Mouse (Mus musculus) kidney, embryonic 15.5 days (tissue): ENCODE results near the gene Gm49776. TPM values are rescaled to one million over a fixed set of nuclear protein-coding genes. Genes with fewer than 3 reads are reported as not detected.
A peak's percentile ranks its signal among the peaks of the same experiment; 100 is the strongest.
"Not testable (repeated sequence)": the region's sequence is repeated elsewhere in the genome, so short reads cannot be mapped to it uniquely, and the experiment has no call there.

Experiments used
- ATAC-seq: fragments of 200-750 bp; cut with Nextera tagmentation; replicated peaks from 2 replicates; pipeline ENCODE4 v1.8.0; 2017; ENCODE audit warnings: moderate TSS enrichment; ENCODE audit not compliant: low FRiP score
- H3K27ac ChIP-seq: fragments of 300-500 bp; sonication (generic); 2 replicates; pipeline ENCODE4 v1.5.1; 2015; ENCODE audit warnings: mild to moderate bottlenecking, inconsistent platforms
- H3K27me3 ChIP-seq: fragments of 300-500 bp; sonication (generic); 2 replicates; pipeline ENCODE4 v1.6.1; 2015; ENCODE audit warnings: inconsistent platforms
- H3K36me3 ChIP-seq: fragments of 300-500 bp; sonication (generic); 2 replicates; pipeline ENCODE4 v1.6.1; 2015; ENCODE audit warnings: inconsistent platforms
- H3K4me1 ChIP-seq: fragments of 300-500 bp; sonication (generic); 2 replicates; pipeline ENCODE4 v1.6.1; 2015; ENCODE audit warnings: inconsistent platforms
- H3K4me2 ChIP-seq: fragments of 300-500 bp; sonication (generic); 2 replicates; pipeline ENCODE4 v1.6.1; 2015; ENCODE audit warnings: moderate library complexity, mild to moderate bottlenecking, inconsistent platforms
- H3K4me3 ChIP-seq: fragments of 300-500 bp; sonication (generic); replicated peaks from 2 replicates; pipeline ENCODE4 v1.5.1; 2015; ENCODE audit warnings: mild to moderate bottlenecking, inconsistent platforms
- H3K9ac ChIP-seq: fragments of 300-500 bp; sonication (generic); 2 replicates; pipeline ENCODE4 v1.6.1; 2015; ENCODE audit warnings: mild to moderate bottlenecking, inconsistent platforms
- H3K9me3 ChIP-seq: fragments of 300-500 bp; sonication (generic); replicated peaks from 2 replicates; pipeline ENCODE4 v1.6.1; 2016; ENCODE audit warnings: inconsistent platforms
- WGBS: fragments of 180-500 bp; shearing (Covaris S2); methylation state at CpG from one replicate; pipeline ENCODE4 v1.1.7; 2015; ENCODE audit warnings: mixed read lengths; 5-methylcytosine and 5-hydroxymethylcytosine counted together
- microRNA counts: library from miRNA; unstranded; fragments of <30 nt; microRNA quantifications from one replicate; lab custom pipeline; 2016
- microRNA-seq: library from miRNA; unstranded; fragments of <30 nt; microRNA quantifications from one replicate; pipeline ENCODE4, GENCODE M21; 2016
- polyA plus RNA-seq: library from polyadenylated mRNA; unstranded; fragments of >200 nt; fragmentation: Nextera tagmentation; extraction: Ambion mirVana; gene quantifications from 2 replicates; pipeline ENCODE4 v1.2.1, GENCODE M21; 2015

The Gm49776 gene
- polyA plus RNA-seq, 1 experiment from 2014 or later = 4.3 TPM

GRCm38 (mm10) chr16:18195561-18195960 is 62.6 kb downstream of the Gm49776 start:
- not testable (repeated sequence) for H3K27ac ChIP-seq, ATAC-seq, H3K36me3 ChIP-seq, H3K27me3 ChIP-seq, H3K4me2 ChIP-seq, H3K4me3 ChIP-seq, H3K9me3 ChIP-seq, H3K9ac ChIP-seq
- 41% methylated on average over 3 of the region's 3 CpGs for WGBS
- H3K4me1 ChIP-seq = peaks cover 49% of the 10 kb centered on the region

MicroRNAs within 50 kb of the gene (microRNA counts, 519-probe panel; counts per million panel counts)
- microRNA mmu-miR-1306 (lab: Ali Mortazavi, UCI) = 2,594 counts per million, percentile 54 among the panel's probes with 10 or more counts

Small RNAs within 50 kb of the gene (microRNA-seq; reads per million reads assigned to microRNA genes)
- gene Gm24572 = 0.74 reads per million
- 191 reads per million, percentile 65 among the genes with 10 or more reads in this experiment for gene Mir1306

Other genes with a start within 250 kb of the Gm49776 start
- 93.2 and 105 TPM in 2 replicates for gene Dgcr6, start 205.5 kb downstream of the Gm49776 start, polyA plus RNA-seq
- gene Prodh, start 168.1 kb downstream of the Gm49776 start, polyA plus RNA-seq = 19.5 and 20.5 TPM in 2 replicates
- 2.6 and 3.6 TPM in 2 replicates for gene Rtn4r, start 130.7 kb downstream of the Gm49776 start, polyA plus RNA-seq
- not detected in 2 replicates for gene Ccdc188, start 40.4 kb downstream of the Gm49776 start, polyA plus RNA-seq
- 15.6 and 17.5 TPM in 2 replicates for gene Zdhhc8, start 23.2 kb downstream of the Gm49776 start, polyA plus RNA-seq
- 99.2 and 102 TPM in 2 replicates for gene Trmt2a, start 9.6 kb downstream of the Gm49776 start, polyA plus RNA-seq
- 662 and 691 TPM in 2 replicates for gene Ranbp1, start 9.6 kb downstream of the Gm49776 start, polyA plus RNA-seq
- 30.4 and 32.4 TPM in 2 replicates for gene Dgcr8, start 30.9 kb upstream of the Gm49776 start, polyA plus RNA-seq
- 22.5 and 29.2 TPM in 2 replicates for gene Tango2, start 89.8 kb upstream of the Gm49776 start, polyA plus RNA-seq
- 23.7 and 27.1 TPM in 2 replicates for gene Arvcf, start 89.9 kb upstream of the Gm49776 start, polyA plus RNA-seq
- 28.1 and 29.1 TPM in 2 replicates for gene Txnrd2, start 168.1 kb upstream of the Gm49776 start, polyA plus RNA-seq
- 97.2 and 103 TPM in 2 replicates for gene Comt, start 168.5 kb upstream of the Gm49776 start, polyA plus RNA-seq
- gene Gnb1l, start 240.4 kb upstream of the Gm49776 start, polyA plus RNA-seq = 13.7 and 17.2 TPM in 2 replicates
- gene Rtl10, start 240.6 kb upstream of the Gm49776 start, polyA plus RNA-seq = 3.1 and 3.3 TPM in 2 replicates